Mouse (Mus musculus) lung, embryonic 16.5 days (tissue): ENCODE data around the gene Wwox. TPM values are rescaled to one million over a fixed set of nuclear protein-coding genes. Genes with fewer than 3 reads are reported as not detected.
A peak's percentile ranks its signal among the peaks of the same experiment; 100 is the strongest.

Source experiments
- ATAC-seq: fragments of 200-750 bp; cut with Nextera tagmentation; 2 replicates; pipeline ENCODE4 v1.8.0; 2017; ENCODE audit warnings: low read depth, mild to moderate bottlenecking, moderate library complexity
- H3K27ac ChIP-seq: fragments of 300-500 bp; sonication (generic); 2 replicates; pipeline ENCODE4 v1.5.1; 2014; ENCODE audit warnings: mild to moderate bottlenecking, control low read depth, low read length
- H3K27me3 ChIP-seq: fragments of 300-500 bp; sonication (generic); 2 replicates; pipeline ENCODE4 v1.6.1; 2014; ENCODE audit warnings: low read depth, low read length, mixed read lengths; ENCODE audit not compliant: control insufficient read depth, insufficient read depth
- H3K36me3 ChIP-seq: fragments of 300-500 bp; sonication (generic); 2 replicates; pipeline ENCODE4 v1.6.1; 2014; ENCODE audit warnings: low read length; ENCODE audit not compliant: control insufficient read depth, insufficient read depth
- H3K4me1 ChIP-seq: fragments of 300-500 bp; sonication (generic); replicated peaks from 2 replicates; pipeline ENCODE4 v1.6.1; 2014; ENCODE audit warnings: low read length, mixed read lengths; ENCODE audit not compliant: control insufficient read depth, insufficient read depth
- H3K4me2 ChIP-seq: fragments of 300-500 bp; sonication (generic); 2 replicates; pipeline ENCODE4 v1.6.1; 2014; ENCODE audit warnings: low read depth, low read length, control low read depth
- H3K4me3 ChIP-seq: fragments of 300-500 bp; sonication (generic); 2 replicates; pipeline ENCODE4 v1.5.1; 2014; ENCODE audit warnings: mild to moderate bottlenecking, low read length, control low read depth
- H3K9ac ChIP-seq: fragments of 300-500 bp; sonication (generic); 2 replicates; pipeline ENCODE4 v1.6.1; 2014; ENCODE audit warnings: low read length, control low read depth
- H3K9me3 ChIP-seq: fragments of 300-500 bp; sonication (generic); 2 replicates; pipeline ENCODE4 v1.6.1; 2016; ENCODE audit warnings: low read length; ENCODE audit not compliant: control insufficient read depth
- WGBS: fragments of 180-500 bp; shearing (Covaris S2); extraction: QIAGEN DNeasy Blood & Tissue Kit; methylation state at CpG from one replicate; pipeline ENCODE4 v1.1.7; 2014; 5-methylcytosine and 5-hydroxymethylcytosine counted together
- polyA plus RNA-seq: library from polyadenylated mRNA; unstranded; fragments of >200 nt; fragmentation: Nextera tagmentation; extraction: Ambion mirVana; gene quantifications from 2 replicates; pipeline ENCODE4 v1.2.1, GENCODE M21; 2015

The Wwox gene
- 19.2 and 20.2 TPM in 2 replicates for polyA plus RNA-seq

GRCm38 (mm10) chr8:114439334-114440204, at the start of gene Wwox:
Gene Wwox, plus strand, starts transcription at chr8:114439655.
- H3K9ac ChIP-seq = peak within 1 kb of the TSS; percentile 83
- H3K4me2 ChIP-seq = peak within 1 kb of the TSS; percentile 89
- peak; percentile 97 for ATAC-seq
- 0% methylated on average over 54 of the region's 54 CpGs for WGBS
- no peaks in the 10 kb centered on the region for H3K9me3 ChIP-seq
- H3K4me1 ChIP-seq = peaks cover 7% of the 10 kb centered on the region
- H3K27me3 ChIP-seq = no peaks in the 10 kb centered on the region
- H3K4me3 ChIP-seq = peak within 1 kb of the TSS; percentile 83
- H3K36me3 ChIP-seq = no peaks in the 10 kb centered on the region
- peak within 1 kb of the TSS; percentile 88 for H3K27ac ChIP-seq

- H3K4me1 ChIP-seq = no peaks in the 10 kb centered on the region
- no peaks in the 10 kb centered on the region for H3K9me3 ChIP-seq
- ATAC-seq = no peak
- H3K9ac ChIP-seq = no peak overlapping the region
- no peak overlapping the region for H3K27ac ChIP-seq
- no peak overlapping the region for H3K4me3 ChIP-seq
- H3K36me3 ChIP-seq = no peaks in the 10 kb centered on the region
- no peaks in the 10 kb centered on the region for H3K27me3 ChIP-seq
- no peak overlapping the region for H3K4me2 ChIP-seq
- WGBS = 83% methylated on average over 11 of the region's 13 CpGs
These were observed 48.8 kb upstream of the Wwox start for GRCm38 (mm10) chr8:114390465-114391254.

- no peaks in the 10 kb centered on the region for H3K36me3 ChIP-seq
- no peaks in the 10 kb centered on the region for H3K27me3 ChIP-seq
- H3K27ac ChIP-seq = no peak overlapping the region
- no peak overlapping the region for H3K4me3 ChIP-seq
- H3K4me1 ChIP-seq = no peaks in the 10 kb centered on the region
- no peak overlapping the region for H3K9ac ChIP-seq
- ATAC-seq = no peak
- no peak overlapping the region for H3K4me2 ChIP-seq
- no peaks in the 10 kb centered on the region for H3K9me3 ChIP-seq
- 80% methylated on average over 5 of the region's 5 CpGs for WGBS
These were observed 41.1 kb upstream of the Wwox start for GRCm38 (mm10) chr8:114398326-114398725.

- no peak for ATAC-seq
- 91% methylated on average over 5 of the region's 5 CpGs for WGBS
- H3K36me3 ChIP-seq = no peaks in the 10 kb centered on the region
- no peak overlapping the region for H3K9ac ChIP-seq
- no peaks in the 10 kb centered on the region for H3K27me3 ChIP-seq
- no peak overlapping the region for H3K4me3 ChIP-seq
- no peaks in the 10 kb centered on the region for H3K4me1 ChIP-seq
- H3K9me3 ChIP-seq = no peaks in the 10 kb centered on the region
- H3K4me2 ChIP-seq = no peak overlapping the region
- no peak overlapping the region for H3K27ac ChIP-seq
These were observed 40.2 kb upstream of the Wwox start for GRCm38 (mm10) chr8:114399273-114399672.

DNA sequence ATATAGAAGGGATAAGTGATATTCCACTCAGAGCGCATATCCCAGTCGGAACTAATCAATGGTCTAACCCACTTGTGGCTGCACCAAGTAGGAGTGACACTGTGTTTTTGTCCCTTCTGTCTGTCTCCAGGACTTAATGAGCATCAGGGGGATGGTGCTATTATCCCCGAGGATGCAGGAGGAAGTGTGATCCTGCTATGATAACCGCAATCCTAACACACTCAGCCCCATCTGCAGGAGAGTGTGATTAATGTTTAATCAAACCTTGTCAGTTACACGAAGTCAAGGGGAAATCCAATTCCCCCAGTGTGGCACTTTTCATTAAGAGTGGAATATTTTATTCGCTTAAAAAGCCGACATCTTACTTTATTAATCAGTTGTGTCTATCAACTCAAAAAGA, 37.8 kb upstream of the Wwox start:
- no peaks in the 10 kb centered on the region for H3K36me3 ChIP-seq
- no peaks in the 10 kb centered on the region for H3K27me3 ChIP-seq
- no peak overlapping the region for H3K4me2 ChIP-seq
- no peak overlapping the region for H3K27ac ChIP-seq
- no peaks in the 10 kb centered on the region for H3K9me3 ChIP-seq
- no peak overlapping the region for H3K9ac ChIP-seq
- no peak for ATAC-seq
- 49% methylated on average over 7 of the region's 7 CpGs for WGBS
- no peak overlapping the region for H3K4me3 ChIP-seq
- no peaks in the 10 kb centered on the region for H3K4me1 ChIP-seq

DNA sequence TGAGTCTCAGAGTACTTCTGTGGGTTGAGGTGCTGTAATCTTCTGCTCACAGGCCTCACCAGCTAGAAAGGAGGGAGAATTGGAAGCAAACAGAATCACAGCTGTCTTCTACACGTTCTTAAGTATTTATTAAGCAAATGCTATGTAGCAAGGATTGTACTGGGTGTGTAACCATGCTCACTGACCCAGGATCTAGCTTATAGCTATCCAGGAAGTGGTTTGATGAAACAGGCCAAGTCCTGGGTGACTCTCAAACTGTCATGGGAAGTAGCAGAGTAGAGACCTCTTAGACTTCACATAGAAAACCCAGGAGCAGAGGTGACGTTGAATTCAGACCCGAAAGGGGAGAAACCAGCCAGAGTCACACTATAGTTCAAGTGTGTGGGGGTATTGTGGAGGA, 28.0 kb upstream of the Wwox start:
- no peak overlapping the region for H3K27ac ChIP-seq
- WGBS = 66% methylated on average over 3 of the region's 3 CpGs
- no peak overlapping the region for H3K4me3 ChIP-seq
- H3K4me2 ChIP-seq = no peak overlapping the region
- no peak for ATAC-seq
- no peaks in the 10 kb centered on the region; the same call in 1 of the 2 replicates for H3K9me3 ChIP-seq
- no peak overlapping the region for H3K9ac ChIP-seq
- H3K27me3 ChIP-seq = no peaks in the 10 kb centered on the region
- H3K36me3 ChIP-seq = no peaks in the 10 kb centered on the region
- no peaks in the 10 kb centered on the region for H3K4me1 ChIP-seq

- 59% methylated on average over 8 of the region's 8 CpGs for WGBS
- H3K27me3 ChIP-seq = no peaks in the 10 kb centered on the region
- no peaks in the 10 kb centered on the region; the same call in 1 of the 2 replicates for H3K4me1 ChIP-seq
- H3K9ac ChIP-seq = no peak within 1 kb of the TSS
- no peak within 1 kb of the TSS for H3K27ac ChIP-seq
- H3K4me2 ChIP-seq = no peak within 1 kb of the TSS
- H3K4me3 ChIP-seq = no peak within 1 kb of the TSS
- ATAC-seq = 0 out of 2 replicates have a peak, but pooled peaks have one; percentile 23
- H3K36me3 ChIP-seq = no peaks in the 10 kb centered on the region
- no peaks in the 10 kb centered on the region; the same call in 1 of the 2 replicates for H3K9me3 ChIP-seq
These were observed 21.7 kb upstream of the Wwox start, which contains the start of gene Clec3a for GRCm38 (mm10) chr8:114417786-114418185. Gene Clec3a, plus strand, starts transcription at chr8:114418086.

DNA sequence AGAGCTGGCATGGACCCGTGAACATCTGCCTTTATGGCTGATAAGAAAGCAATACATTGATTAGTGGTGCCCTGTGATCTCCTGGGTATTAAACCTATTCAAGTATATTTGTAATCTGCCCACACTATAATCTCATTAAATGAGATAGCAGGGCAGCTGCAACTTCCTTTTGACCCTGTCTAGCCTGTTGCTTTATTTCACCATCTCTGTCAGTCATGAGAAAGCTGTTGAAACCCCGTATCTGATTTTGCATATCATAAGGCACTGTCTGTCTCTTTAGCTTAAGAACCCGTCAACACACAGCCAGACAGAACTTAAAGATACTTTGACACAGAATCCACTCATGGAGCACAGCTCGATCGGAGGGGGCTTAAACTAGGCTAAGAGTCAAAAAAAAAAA, 21.0 kb upstream of the Wwox start:
- Histone ChIP-seq H3K4me3 (no peak overlapping the region), H3K27me3 (no peaks in the 10 kb centered on the region), H3K4me1 (no peaks in the 10 kb centered on the region; the same call in 1 of the 2 replicates), H3K4me2 (no peak overlapping the region), H3K9me3 (no peaks in the 10 kb centered on the region; the same call in 1 of the 2 replicates), H3K36me3 (no peaks in the 10 kb centered on the region), H3K27ac (no peak overlapping the region), H3K9ac (no peak overlapping the region)
- 72% methylated on average over 5 of the region's 5 CpGs for WGBS
- ATAC-seq = no peak

GRCm38 (mm10) chr8:114418904-114419303, 20.6 kb upstream of the Wwox start:
- no peak overlapping the region for H3K27ac ChIP-seq
- H3K4me2 ChIP-seq = no peak overlapping the region
- no peaks in the 10 kb centered on the region; the same call in 1 of the 2 replicates for H3K9me3 ChIP-seq
- no peaks in the 10 kb centered on the region for H3K27me3 ChIP-seq
- no peak overlapping the region for H3K4me3 ChIP-seq
- H3K9ac ChIP-seq = no peak overlapping the region
- WGBS = 36% methylated on average over 6 of the region's 6 CpGs
- H3K36me3 ChIP-seq = no peaks in the 10 kb centered on the region
- no peak for ATAC-seq
- no peaks in the 10 kb centered on the region; the same call in 1 of the 2 replicates for H3K4me1 ChIP-seq
